Mouse (Mus musculus) c-Kit-positive CD71-positive TER-119-negative erythroid progenitor cells, embryonic 14.5 days (primary cell): ENCODE data around the gene Fam129b.

Source experiments
- DNase-seq: peaks from one replicate; pipeline ENCODE4 v3.0.0-alpha.2; 2013; ENCODE audit warnings: low read depth

The Fam129b gene

DNA sequence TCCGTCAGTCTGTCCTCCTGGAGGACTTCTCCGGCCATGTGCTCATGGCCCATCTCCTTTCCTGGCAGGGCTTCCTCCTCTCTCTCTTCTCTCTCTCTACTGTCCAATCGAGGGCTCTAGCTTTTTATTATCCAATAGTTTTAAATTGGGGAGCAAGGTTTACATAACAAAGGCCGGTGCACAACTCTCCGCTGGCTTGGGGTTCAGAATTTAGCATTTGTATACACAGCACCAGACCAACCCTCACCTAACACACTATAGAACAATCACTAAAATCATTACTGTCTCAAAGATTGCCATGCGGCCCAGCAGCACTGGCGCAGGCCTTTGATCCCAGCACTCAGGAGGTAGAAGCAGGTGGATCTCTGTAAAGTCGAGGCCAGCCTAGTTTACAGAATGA lies 15.1 kb upstream of the Fam129b start:
- no peak for DNase-seq

DNA sequence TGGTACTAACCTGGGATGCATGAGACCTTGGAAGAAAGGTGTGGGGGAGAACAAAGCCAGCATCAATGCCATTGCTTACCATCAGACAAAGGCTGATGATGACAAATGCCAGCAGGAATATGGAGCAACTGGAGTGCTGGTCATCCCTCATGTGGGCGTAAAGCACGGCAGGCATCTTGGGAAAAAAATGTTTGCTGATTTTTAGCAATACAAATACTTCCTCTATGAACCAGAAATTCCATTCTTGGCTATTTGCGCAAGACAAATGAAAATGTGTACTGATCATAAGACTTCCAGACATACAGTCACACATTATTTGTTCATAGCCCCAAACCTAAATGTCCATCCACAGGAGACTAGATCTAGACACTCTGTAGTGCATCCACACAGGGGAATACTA lies 12.6 kb upstream of the Fam129b start:
- DNase-seq = no peak

GRCm38 (mm10) chr2:32864755-32865154 lies 11.2 kb upstream of the Fam129b start:
- no peak for DNase-seq

- no peak for DNase-seq
These were observed 8.6 kb upstream of the Fam129b start for GRCm38 (mm10) chr2:32867354-32867753.

DNA sequence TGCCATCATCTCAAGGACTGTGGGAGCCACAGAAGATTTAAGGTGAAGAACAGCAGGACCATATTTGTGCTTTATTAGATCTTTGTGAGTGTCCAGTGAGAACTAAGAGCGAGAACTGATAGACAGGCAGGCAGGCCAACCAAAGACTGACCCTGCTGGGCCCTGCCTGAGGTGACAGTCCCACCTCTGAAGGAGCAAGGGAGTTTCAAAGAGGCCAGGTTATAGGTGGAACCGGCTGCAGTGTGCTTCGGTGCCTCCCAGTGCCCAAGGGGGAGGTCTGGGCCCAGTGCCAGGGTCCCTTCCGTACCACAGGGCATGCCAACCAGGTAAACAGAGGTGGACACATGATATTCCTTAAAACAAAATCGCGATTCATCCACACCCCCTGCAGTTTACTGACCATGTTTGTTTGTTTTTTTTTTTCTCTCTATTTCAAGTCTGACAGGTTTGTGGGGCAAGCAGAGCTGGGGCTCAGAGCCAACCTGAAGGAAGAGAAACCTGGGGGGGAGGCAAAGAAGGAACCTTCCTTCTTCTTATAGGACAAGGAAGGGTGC lies 6.1 kb upstream of the Fam129b start:
- no peak for DNase-seq

DNA sequence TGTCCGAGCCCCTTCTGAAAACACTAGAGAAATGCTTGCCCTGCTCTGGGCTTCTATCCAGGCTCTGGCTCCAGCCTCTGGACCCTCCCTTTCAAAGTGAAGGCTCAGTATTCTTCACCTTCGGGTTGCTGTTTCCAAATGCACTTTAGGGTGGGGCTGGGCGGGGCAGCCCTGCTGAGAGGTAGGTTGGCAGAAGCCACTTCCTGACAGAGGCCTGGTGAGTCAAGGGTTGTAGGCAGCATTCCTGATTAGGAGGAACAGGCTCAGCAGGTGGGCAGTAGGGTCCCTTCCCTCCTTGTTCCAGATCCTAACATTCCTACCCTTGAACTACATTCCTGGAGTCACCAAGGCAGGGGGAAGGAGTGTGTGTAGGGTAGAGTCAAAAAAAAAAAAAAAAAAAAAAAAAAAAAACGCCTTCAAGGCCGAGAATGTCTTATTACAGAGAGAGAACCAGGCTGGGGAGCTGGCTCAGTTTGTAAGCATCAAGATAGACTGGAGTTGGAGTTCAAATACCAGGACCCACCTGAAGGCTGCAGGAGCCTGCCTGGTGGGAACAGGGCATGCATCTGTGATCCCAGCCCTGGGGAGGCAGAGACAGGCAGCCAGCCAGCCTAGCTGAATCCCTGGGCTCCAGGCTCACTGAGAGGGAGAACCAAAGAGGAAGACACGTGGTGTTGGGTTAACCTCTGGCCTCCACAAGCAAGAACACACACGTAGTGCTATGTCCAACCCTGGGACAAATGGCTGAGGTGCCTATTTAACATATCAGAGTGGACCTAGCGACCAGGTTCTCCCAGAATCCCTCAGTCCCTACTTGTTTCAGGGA lies 5.4 kb upstream of the Fam129b start:
- no peak for DNase-seq

- DNase-seq = no peak
These were observed 1.8 kb upstream of the Fam129b start for GRCm38 (mm10) chr2:32874070-32874469.

DNA sequence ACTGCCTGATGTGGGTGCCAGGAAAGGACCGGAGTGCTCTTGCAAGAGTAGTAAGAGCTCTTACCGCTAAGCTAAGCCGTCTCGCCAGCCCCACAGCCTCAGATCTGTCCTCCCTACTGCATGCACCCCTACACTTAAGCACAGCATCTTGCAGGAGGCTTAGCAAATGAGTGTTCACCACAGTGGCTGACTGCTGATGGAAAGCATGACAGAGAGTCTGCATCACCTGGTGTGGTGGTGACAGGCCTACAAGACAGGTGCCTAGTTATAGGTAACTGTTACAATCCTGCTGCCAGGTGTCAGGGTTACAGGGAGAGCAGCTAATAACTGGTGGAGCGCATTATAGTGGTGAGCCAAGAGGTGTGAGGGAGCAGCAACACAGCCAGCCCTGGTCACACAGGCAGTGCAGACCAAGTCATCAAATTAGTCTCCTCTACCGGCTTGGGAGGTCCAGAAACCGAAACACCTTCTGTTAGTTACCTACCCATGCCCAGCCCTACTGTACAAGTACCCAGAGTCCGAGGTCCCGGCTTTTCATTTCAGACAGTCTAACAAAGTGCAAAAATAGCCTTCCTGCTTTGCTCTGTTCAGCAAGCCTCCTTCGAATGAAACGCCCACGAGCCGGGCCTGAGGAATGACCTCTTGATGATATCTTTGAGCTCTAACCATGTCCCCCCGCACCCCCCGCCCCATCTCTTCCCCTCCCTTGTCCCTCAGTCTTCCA lies 801 bp upstream of the Fam129b start:
- DNase-seq = no peak

DNA sequence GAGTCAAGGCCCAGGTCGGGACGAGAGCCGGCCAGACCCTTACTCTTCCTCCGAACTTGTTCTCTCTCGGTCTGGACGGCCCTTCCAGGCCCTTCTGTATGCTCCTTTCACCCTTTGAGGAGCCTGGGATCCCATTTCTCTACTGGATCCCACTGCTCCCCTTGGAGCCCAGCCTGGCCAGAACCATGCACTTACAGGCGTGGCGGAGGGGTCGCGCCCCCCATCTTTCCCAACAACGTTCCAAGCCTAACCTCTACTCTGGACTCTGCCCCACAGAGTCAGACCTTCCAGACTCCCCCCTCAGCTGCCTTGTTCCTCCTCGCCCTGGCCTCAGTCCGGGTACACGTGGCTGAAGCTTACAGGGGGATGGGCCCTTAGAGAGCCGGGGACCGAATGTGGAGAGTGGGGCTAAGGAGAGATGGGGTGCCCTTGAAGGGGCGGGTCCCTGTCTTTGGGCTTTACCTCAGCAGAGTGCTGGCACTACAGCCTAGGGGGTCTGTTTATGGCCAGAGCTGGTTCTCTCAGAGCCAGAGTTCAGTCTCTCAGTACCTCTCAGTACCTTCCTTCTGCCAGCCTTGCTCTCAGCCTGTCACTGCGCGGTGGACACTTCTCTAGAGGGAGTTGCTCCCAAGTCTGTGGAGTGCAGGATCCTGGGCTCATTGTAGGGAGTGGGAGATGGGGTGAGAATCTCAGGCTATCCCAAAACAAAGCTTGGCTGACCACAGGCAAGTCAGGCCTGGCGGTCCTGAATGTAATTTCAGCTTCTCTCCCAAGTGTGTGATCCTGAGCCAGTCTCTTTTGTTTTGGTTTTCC lies 782 bp downstream of the Fam129b start:
- DNase-seq = no peak

- DNase-seq = no peak
These were observed 1.4 kb downstream of the Fam129b start for GRCm38 (mm10) chr2:32877303-32877702.

- DNase-seq = no peak
These were observed 2.0 kb downstream of the Fam129b start for GRCm38 (mm10) chr2:32877761-32878393.

GRCm38 (mm10) chr2:32878396-32878795 lies 2.5 kb downstream of the Fam129b start:
- no peak for DNase-seq

DNA sequence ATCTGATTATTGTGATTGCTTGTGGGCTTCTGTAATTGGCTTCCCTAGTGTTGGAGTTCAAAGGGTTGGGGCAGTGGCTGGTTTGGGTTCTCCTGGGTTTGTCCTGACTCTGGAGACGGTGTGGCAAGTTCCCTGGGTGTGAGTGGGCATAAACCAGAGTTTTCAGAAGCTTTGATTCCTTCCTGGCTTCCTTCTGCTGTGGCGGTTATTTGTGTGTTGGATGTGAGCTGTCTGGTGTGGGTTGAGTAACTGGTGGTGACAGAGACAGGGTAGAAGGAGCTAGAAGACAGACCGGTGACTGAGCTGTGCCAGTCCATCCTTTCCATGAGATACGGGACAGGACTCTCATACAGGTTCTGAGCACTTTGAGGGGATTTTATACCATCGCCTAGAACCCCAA lies 3.7 kb downstream of the Fam129b start:
- DNase-seq = no peak

GRCm38 (mm10) chr2:32881054-32881453 lies 5.1 kb downstream of the Fam129b start:
- DNase-seq = no peak

- DNase-seq = no peak
These were observed 5.8 kb downstream of the Fam129b start for GRCm38 (mm10) chr2:32881723-32882122.

DNA sequence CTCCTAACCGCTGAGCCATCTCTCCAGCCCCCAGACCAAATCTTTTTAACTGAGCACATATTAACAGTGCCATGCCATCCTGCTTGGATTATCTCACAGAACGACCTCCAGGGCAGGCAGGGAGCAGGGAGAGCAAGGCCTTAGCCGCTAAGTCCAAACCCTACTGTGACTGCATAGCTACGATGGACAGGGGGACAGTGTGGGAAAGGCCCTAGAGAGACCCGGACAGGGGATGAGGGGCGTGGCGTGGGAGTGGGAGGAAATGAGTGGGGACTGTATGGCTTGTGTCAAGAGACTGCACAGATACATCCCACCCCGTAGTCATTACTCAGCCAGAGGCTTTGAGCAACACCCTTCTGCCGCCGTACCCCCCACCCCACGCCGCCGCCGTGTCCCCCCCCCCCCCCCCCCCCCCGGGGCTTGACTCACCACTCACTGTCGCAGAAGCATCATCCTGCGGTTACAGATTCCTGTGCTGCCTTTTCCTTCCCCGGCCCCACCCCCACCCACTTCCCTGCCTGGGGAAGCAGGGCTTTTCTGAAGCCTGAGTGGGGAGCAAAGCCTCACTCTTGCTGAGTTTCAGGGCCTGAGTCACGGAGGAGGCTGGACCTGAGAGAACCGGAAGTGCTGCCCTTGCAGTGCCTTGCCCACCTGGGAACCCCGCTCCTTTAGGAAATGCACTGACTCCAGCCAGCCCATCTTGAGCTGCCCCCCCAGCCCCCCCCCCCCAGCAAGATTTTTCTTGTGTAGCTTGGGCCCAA lies 6.5 kb downstream of the Fam129b start:
- DNase-seq = no peak

GRCm38 (mm10) chr2:32884745-32885144 lies 8.8 kb downstream of the Fam129b start:
- no peak for DNase-seq

DNA sequence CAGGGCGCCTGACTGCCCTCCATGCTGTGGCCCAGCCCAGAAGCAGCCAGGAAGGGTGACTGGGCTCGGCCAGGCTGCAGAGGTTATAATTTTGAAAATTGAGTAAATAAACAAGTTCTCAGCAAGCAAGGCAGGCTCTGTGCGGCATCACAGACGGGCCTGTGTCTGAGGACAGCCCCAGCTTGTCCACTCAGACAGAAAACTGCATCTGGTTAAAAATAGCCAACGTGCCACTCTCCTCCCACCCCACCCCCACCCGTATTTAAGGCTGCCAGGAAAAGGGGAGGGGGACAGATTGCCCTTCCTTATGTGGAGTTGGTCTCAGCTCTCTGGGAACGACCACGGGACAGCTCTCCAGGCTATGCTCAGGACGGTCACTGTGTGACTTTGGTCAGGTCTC lies 12.1 kb downstream of the Fam129b start:
- no peak for DNase-seq

GRCm38 (mm10) chr2:32888551-32888950 lies 12.6 kb downstream of the Fam129b start:
- DNase-seq = no peak

GRCm38 (mm10) chr2:32890280-32890679 lies 14.4 kb downstream of the Fam129b start:
- no peak for DNase-seq

DNA sequence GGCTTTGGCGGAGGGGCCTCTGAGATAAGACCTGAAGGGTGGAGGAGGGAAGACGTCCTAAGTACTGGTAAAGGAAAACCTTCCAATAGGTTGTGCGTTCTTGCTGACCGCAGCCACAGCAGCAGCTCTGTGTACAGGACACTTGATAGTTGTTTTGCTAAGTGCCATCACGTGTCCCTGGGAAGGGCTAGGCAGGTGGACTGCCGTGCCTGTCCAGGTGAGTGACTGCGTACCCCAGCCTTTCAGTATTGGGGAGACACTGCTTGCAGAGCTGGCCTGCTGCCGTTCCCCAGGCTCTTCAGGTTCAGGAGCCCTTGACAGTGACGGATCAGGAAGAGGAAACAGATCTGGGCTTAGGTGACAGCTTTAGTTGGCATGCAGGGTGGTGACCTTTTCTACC lies 15.4 kb downstream of the Fam129b start:
- DNase-seq = no peak
